Mouse (Mus musculus) adrenal gland, adult 2 months (tissue): ENCODE measurements around the gene Gm3286. TPM values are rescaled to one million over a fixed set of nuclear protein-coding genes. Genes with fewer than 3 reads are reported as not detected.
"Not testable (repeated sequence)": the region's sequence is repeated elsewhere in the genome, so short reads cannot be mapped to it uniquely, and the experiment has no call there.

Source experiments
- DNase-seq: peaks from one replicate; pipeline ENCODE4 v3.0.0; 2021
- long read RNA-seq: library from polyadenylated mRNA; stranded (forward); transcript quantifications from one replicate; pipeline ENCODE4 v2.0.0, GENCODE M21; 2021
- polyA plus RNA-seq: library from polyadenylated mRNA; depleted of rRNA; stranded (reverse); fragments of >200 nt; gene quantifications from 2 replicates; pipeline ENCODE4 v1.2.3, GENCODE M21; 2012; rRNA removed
- total RNA-seq, 2 experiments: library from RNA; stranded (reverse); gene quantifications; 2 replicates each; pipeline ENCODE4 v1.2.3; 2021

The Gm3286 gene
- total RNA-seq (not detected), polyA plus RNA-seq (not detected in 2 replicates)
- long read RNA-seq = 0 reads

GRCm38 (mm10) chr5:95510458-95510857, at the start of gene Gm3286:
Gm3286 (plus strand) TSS chr5:95510758.
- not testable (repeated sequence) for DNase-seq

Other genes starting within 250 kb of the Gm3286 start
- not detected for gene Gm10424, start 238.0 kb upstream of the Gm3286 start, total RNA-seq
- not detected in 2 replicates for gene Gm10424, start 238.0 kb upstream of the Gm3286 start, polyA plus RNA-seq
- not detected for gene Gm3259, start 204.8 kb upstream of the Gm3286 start, total RNA-seq
- gene Gm3259, start 204.8 kb upstream of the Gm3286 start, polyA plus RNA-seq = not detected in 2 replicates
- gene D5Ertd577e, start 54.0 kb upstream of the Gm3286 start, total RNA-seq = not detected
- not detected in 2 replicates for gene D5Ertd577e, start 54.0 kb upstream of the Gm3286 start, polyA plus RNA-seq
- not detected for gene Gm7971, start 84.1 kb downstream of the Gm3286 start, total RNA-seq
- not detected in 2 replicates for gene Gm7971, start 84.1 kb downstream of the Gm3286 start, polyA plus RNA-seq
- not detected for gene Gm7978, start 225.4 kb downstream of the Gm3286 start, total RNA-seq
- gene Gm7978, start 225.4 kb downstream of the Gm3286 start, polyA plus RNA-seq = not detected in 2 replicates
- gene Gm7982, start 231.3 kb downstream of the Gm3286 start, total RNA-seq = not detected
- gene Gm7982, start 231.3 kb downstream of the Gm3286 start, polyA plus RNA-seq = not detected in 2 replicates